ENCODE assay signal across 1 mouse cellular context in genomic region chr10:129014477-129014876, GRCm38 (mm10).
TF ChIP-seq lines count a peak whose summit lies in the region.

No protein-coding gene starts in this region.

TF ChIP-seq in MEL, 35 proteins besides CTCF, POLR2A, EP300 and RAD21:
- TF ChIP-seq USF1 (IDR thresholded peaks at IDR 0.05; ENCODE audit: low read depth, low read length) (peak; percentile 65; the same call in 1 of the 2 replicates), TBP (IDR thresholded peaks at IDR 0.05; ENCODE audit: low read depth, low read length) (no peak)
TF ChIP-seq in MEL: peak in this region for 1.
